Mouse (Mus musculus): ENCODE measurements around the gene Ing3. TPM values are rescaled to one million over a fixed set of nuclear protein-coding genes. Genes with fewer than 3 reads are reported as not detected.

Gene Ing3
- total RNA-seq, 4 experiments from 2014 or later = 4.5 to 9.4 (median 6.3) TPM

GRCm38 (mm10) chr6:21991151-21991550 lies 41.8 kb downstream of the Ing3 start:
- no peak for DNase-seq (ENCODE audit: low spot score in 2 of 2)

GRCm38 (mm10) chr6:21993070-21993469 lies 43.7 kb downstream of the Ing3 start:
- no peak for DNase-seq (ENCODE audit: low spot score in 2 of 2)

GRCm38 (mm10) chr6:21998131-21998530 lies 48.8 kb downstream of the Ing3 start:
- DNase-seq (ENCODE audit: low spot score in 2 of 2) = no peak

- no peak for DNase-seq (ENCODE audit: low spot score in 2 of 2)
These were observed 49.7 kb downstream of the Ing3 start for GRCm38 (mm10) chr6:21999025-21999424.

GRCm38 (mm10) chr6:22000086-22000485 lies 50.7 kb downstream of the Ing3 start:
- no peak for DNase-seq (ENCODE audit: low spot score in 2 of 2)

- no peak for DNase-seq (ENCODE audit: low spot score in 2 of 2)
These were observed 51.5 kb downstream of the Ing3 start for GRCm38 (mm10) chr6:22000881-22001280.

- DNase-seq (ENCODE audit: low spot score in 2 of 2) = peak; percentile 74 to 83
These were observed 52.0 kb downstream of the Ing3 start for GRCm38 (mm10) chr6:22001284-22001916.

GRCm38 (mm10) chr6:22002521-22003199 lies 53.3 kb downstream of the Ing3 start:
- no peak for DNase-seq (ENCODE audit: low spot score in 2 of 2)

GRCm38 (mm10) chr6:22003200-22003587 lies 53.8 kb downstream of the Ing3 start:
- DNase-seq (ENCODE audit: low spot score in 2 of 2) = no peak

GRCm38 (mm10) chr6:22003959-22004543 lies 54.7 kb downstream of the Ing3 start:
- no peak for DNase-seq (ENCODE audit: low spot score in 2 of 2)

- no peak for DNase-seq (ENCODE audit: low spot score in 2 of 2)
These were observed 59.0 kb downstream of the Ing3 start for GRCm38 (mm10) chr6:22008346-22008745.

- peak in 1 of 2 experiments; percentile 26 for DNase-seq (ENCODE audit: low spot score in 2 of 2)
These were observed 60.9 kb downstream of the Ing3 start for GRCm38 (mm10) chr6:22010258-22010657.

GRCm38 (mm10) chr6:22010761-22011281 lies 61.5 kb downstream of the Ing3 start:
- peak; percentile 51 to 56 for DNase-seq (ENCODE audit: low spot score in 2 of 2)

- DNase-seq (ENCODE audit: low spot score in 2 of 2) = no peak
These were observed 62.2 kb downstream of the Ing3 start for GRCm38 (mm10) chr6:22011546-22011945.

- DNase-seq (ENCODE audit: low spot score in 2 of 2) = no peak
These were observed 62.7 kb downstream of the Ing3 start for GRCm38 (mm10) chr6:22012099-22012498.

- no peak for DNase-seq (ENCODE audit: low spot score in 2 of 2)
These were observed 63.1 kb downstream of the Ing3 start for GRCm38 (mm10) chr6:22012501-22012900.

GRCm38 (mm10) chr6:22013394-22013793 lies 64.0 kb downstream of the Ing3 start:
- DNase-seq (ENCODE audit: low spot score in 2 of 2) = no peak

GRCm38 (mm10) chr6:22014291-22014911 lies 65.0 kb downstream of the Ing3 start:
- DNase-seq (ENCODE audit: low spot score in 2 of 2) = no peak

GRCm38 (mm10) chr6:22017631-22018030 lies 68.3 kb downstream of the Ing3 start:
- DNase-seq (ENCODE audit: low spot score in 2 of 2) = no peak

- no peak for DNase-seq (ENCODE audit: low spot score in 2 of 2)
These were observed 69.5 kb downstream of the Ing3 start for GRCm38 (mm10) chr6:22018768-22019445.

GRCm38 (mm10) chr6:22019637-22020036 lies 70.3 kb downstream of the Ing3 start:
- DNase-seq (ENCODE audit: low spot score in 2 of 2) = no peak

Data from gastrocnemius, adult 8-10 months (tissue).